Mouse (Mus musculus): ENCODE measurements at regions not wholly inside any gene's neighbourhood (a gene's known extent, or its start where the extent isn't known, plus 50 kb on each side); places are given as distances from the start of the nearest gene placed in this dataset.

DNA sequence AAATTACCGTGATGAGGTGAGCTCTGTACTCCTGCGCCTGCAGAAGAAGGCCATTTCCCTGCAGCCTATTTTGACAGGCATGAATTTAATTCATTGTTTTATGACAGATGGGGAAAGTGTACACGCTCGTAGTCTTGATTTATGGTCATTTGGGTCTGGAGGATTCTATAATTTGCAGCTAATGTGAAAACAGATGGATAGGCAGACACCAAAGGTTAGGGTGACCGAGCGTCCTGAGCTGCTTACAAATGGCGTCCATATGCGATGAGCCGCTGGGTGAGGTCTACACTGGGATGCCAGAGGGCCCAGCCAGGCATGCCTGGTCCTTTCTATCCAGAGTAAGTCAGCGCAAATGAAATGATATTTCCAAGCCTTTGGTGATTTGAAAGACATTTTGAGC is 330.2 kb downstream of the Pax1 start:
- no peak for ATAC-seq
- in situ Hi-C loops (cut with MboI; ENCODE audit: low pct_unique_long_range_greater_than_20kb), result no loop called here
- POLR2A ChIA-PET, result no interaction called here
- peaks cover 10% of the 10 kb centered on the region for H3K27me3 ChIP-seq
- TF ChIP-seq CTCF (IDR thresholded peaks at IDR 0.05), result no peak
- CTCF ChIA-PET, result no interaction called here
- DNase-seq (ENCODE audit: low read depth, low spot score), result no peak

DNA sequence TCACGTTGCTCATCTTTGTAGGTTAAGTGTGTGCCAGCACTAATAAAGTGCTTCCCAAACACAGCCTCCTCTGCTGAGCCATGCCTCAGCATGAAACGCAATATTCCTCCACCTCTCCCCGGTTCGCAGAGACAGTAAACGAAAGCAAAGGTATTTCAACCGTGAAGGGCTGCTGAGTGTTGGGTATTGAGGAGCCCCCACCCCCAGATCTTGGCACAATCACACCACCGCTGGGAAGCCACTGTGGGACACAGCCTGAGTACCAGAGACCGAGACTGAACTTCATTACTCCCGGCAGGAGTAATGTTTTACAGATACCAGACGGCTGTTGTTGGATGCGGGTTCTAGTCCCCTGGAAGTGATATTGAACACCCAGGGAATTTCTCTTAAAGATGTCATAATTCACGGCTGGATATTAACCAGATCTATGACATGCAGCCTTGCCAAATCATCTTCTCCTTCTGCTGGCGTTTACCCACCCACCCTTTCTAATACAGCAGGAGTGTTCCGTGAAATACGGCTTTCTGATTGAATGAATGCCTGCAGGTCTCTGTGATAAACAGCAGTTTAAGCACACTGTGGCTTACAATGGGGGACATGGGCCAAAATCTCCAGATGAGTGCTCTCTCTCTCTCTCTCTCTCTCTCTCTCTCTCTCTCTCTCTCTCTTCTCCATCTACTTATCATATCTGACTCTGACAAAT is 328.9 kb downstream of the Pax1 start:
- ChIA-PET POLR2A (no interaction called here), CTCF (no interaction called here)
- no peak for ATAC-seq
- DNase-seq (ENCODE audit: low read depth, low spot score), result no peak
- TF ChIP-seq CTCF (IDR thresholded peaks at IDR 0.05), result no peak
- in situ Hi-C loops (cut with MboI; ENCODE audit: low pct_unique_long_range_greater_than_20kb), result no loop called here
- H3K27me3 ChIP-seq, result peaks cover 10% of the 10 kb centered on the region

DNA sequence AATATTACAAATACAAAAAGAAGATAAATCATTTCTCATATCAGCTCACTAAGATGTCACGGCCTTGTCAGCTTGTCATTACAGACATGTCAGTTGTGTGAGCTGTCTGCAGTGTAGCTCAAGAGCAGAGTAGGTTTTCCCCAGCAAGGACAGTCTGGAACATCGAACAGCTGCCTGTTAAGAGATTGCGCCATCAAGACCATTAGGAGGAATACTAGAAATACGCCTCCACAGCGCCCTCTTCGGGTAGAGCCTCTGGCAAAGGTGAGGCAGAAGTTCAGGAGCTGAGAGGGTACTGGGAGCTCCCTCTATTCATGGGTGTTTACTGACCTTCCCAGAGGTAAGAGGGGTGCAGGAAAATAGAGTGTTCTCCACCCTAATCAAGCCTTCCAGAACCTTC is 327.0 kb downstream of the Pax1 start:
- TF ChIP-seq CTCF (IDR thresholded peaks at IDR 0.05), result peak; percentile 51
- no peak for ATAC-seq
- POLR2A ChIA-PET, result no interaction called here

DNA sequence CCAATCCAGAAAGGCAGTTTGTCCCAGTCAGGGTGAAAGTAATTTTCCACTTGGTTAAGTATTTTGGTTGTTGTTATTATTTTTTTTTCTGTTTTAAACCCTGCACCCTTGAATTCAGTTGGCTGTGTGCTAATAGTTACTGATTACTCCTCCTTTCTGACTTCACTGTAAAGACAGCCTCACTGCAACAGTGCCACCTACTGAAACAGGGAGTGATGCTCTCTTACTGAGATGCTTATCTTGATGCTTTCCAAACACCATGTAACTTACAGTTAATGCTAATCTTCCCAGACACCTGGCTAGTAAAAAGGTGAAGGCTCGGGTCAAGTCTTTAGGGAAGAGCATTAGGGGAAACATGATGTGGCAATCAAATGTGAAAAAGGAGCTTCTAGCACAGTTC is 294.9 kb downstream of the Pax1 start:
- TF ChIP-seq CTCF (IDR thresholded peaks at IDR 0.05), result peak; percentile 19
- POLR2A ChIA-PET, result no interaction called here
- CTCF ChIA-PET, result no interaction called here
- no peak for ATAC-seq
- no peak for DNase-seq (ENCODE audit: low read depth, low spot score)
- peaks cover 4% of the 10 kb centered on the region for H3K27me3 ChIP-seq
- in situ Hi-C loops (cut with MboI; ENCODE audit: low pct_unique_long_range_greater_than_20kb), result no loop called here

More for the DNA sequence above, 327.0 kb downstream of the Pax1 start:
- CTCF ChIA-PET, result no interaction called here
- H3K27me3 ChIP-seq, result peaks cover 10% of the 10 kb centered on the region
- in situ Hi-C loops (cut with MboI; ENCODE audit: low pct_unique_long_range_greater_than_20kb), result no loop called here
- DNase-seq (ENCODE audit: low read depth, low spot score), result no peak

DNA sequence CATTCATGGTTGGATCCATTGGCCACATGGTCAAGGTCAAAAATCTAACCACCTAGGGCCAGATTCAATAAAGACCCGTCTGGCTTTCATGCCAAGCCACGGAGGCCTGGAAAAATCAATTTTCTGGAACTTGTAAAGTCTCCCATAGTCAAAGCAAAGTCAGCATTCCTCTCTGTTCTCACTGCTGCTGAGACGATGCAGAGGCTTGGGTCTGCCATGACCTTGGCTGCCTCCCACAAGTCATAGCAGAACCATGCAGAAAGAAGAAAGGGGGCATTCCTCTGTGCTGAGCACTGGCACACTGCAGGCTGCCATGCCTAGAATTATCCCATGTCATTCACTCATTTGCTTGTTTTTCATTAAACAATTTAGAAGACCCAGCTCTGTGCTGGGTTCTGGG is 288.5 kb downstream of the Pax1 start:
- no peaks in the 10 kb centered on the region for H3K27me3 ChIP-seq
- ATAC-seq (no peak), DNase-seq (ENCODE audit: low read depth, low spot score) (no peak)
- TF ChIP-seq CTCF (IDR thresholded peaks at IDR 0.05), result no peak
- CTCF ChIA-PET, result no interaction called here
- in situ Hi-C loops (cut with MboI; ENCODE audit: low pct_unique_long_range_greater_than_20kb), result no loop called here
- POLR2A ChIA-PET, result no interaction called here

DNA sequence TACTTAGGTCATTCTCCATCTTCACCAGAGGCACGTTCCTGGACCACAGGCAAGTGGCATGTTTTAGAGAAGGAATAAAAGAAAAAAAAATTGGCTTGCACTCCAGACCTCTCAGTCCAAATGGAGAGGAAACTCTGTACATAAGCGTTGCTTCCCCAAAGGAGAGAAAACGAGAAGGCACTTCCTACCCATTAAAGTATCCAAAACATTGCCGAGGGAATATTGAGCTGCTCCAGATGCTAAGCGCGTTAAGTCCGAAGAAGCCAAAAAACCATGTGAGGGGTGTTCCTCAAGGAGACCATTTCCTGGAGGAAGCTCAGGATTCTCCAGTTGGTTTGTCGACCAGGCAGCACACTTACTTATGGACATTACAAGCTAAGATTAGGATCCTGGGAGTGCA is 286.2 kb downstream of the Pax1 start:
- ChIA-PET CTCF (no interaction called here), POLR2A (no interaction called here)
- H3K27me3 ChIP-seq, result no peaks in the 10 kb centered on the region
- DNase-seq (ENCODE audit: low read depth, low spot score), result no peak
- in situ Hi-C loops (cut with MboI; ENCODE audit: low pct_unique_long_range_greater_than_20kb), result no loop called here
- no peak for ATAC-seq
- TF ChIP-seq CTCF (IDR thresholded peaks at IDR 0.05), result no peak

DNA sequence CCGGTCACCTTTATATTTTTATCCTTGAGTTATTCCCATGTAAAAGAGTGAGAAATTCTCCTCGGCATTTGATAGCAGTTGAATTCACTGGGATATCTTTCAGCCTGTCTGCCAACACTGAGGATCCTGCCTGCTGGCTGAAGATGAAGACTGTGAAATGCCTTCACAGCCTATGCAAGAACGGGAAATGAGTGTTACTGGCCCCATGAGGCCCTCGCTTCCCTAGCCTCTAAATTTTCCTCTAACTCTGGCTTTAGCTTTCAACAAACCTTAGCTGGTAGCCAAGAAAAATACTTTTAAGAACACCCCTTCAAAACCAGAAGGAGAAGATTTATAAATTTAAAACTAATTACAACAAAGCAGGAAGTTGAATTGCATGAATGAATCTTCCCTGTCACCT is 285.8 kb downstream of the Pax1 start:
- TF ChIP-seq CTCF (IDR thresholded peaks at IDR 0.05), result no peak
- DNase-seq (ENCODE audit: low read depth, low spot score), result no peak
- no peaks in the 10 kb centered on the region for H3K27me3 ChIP-seq
- ChIA-PET POLR2A (no interaction called here), CTCF (interaction anchor here (1.2 kb wide), 1 partner anchor 11 kb away, joined by 3 read pairs; no protein-coding TSS in a partner anchor)
- in situ Hi-C loops (cut with MboI; ENCODE audit: low pct_unique_long_range_greater_than_20kb), result no loop called here
- ATAC-seq, result no peak

DNA sequence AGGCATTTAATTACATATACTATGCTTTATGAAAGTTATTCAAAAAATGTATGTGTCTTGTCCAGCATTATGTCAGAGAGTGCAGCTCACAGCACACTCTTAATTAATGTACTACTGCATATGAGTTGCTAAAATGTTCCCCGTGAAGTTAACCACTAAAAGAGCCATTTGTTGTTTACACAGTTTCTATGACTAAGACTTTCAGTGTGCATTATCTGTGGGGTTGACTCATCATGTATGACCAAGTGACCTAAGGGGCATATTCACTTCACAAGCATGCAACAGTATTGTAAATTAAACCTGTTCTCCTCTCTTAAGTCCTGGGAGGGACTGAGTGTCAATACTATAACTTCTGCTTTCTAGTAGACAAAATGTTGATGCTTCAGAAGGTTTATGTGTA is 276.2 kb downstream of the Pax1 start:
- H3K27me3 ChIP-seq, result no peaks in the 10 kb centered on the region
- ATAC-seq (no peak), DNase-seq (ENCODE audit: low read depth, low spot score) (no peak)
- ChIA-PET CTCF (no interaction called here), POLR2A (interaction anchor here (0.5 kb wide), 1 partner anchor 1129 kb away, joined by 3 read pairs; no protein-coding TSS in a partner anchor)
- TF ChIP-seq CTCF (IDR thresholded peaks at IDR 0.05), result no peak
- in situ Hi-C loops (cut with MboI; ENCODE audit: low pct_unique_long_range_greater_than_20kb), result no loop called here

DNA sequence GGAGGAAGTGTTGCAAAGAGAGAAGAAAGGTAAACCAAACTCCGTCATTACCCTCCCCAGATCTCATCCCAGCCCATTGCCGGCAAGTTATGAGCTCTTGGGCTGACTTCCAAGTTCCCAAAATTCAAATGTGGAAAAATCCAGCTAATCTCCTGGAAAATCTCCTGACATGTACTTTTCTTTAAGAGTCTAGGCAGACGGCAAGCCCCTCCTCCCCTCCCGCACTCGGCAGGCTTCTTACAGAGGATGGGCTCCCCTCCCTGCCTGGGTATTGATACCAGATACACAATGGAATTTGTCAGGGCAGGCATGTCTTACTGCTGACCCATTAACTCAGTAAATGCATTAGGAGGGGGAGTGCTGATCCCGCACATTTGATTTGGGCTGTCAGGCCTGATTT is 271.0 kb downstream of the Pax1 start:
- in situ Hi-C loops (cut with MboI; ENCODE audit: low pct_unique_long_range_greater_than_20kb), result no loop called here
- POLR2A ChIA-PET, result no interaction called here
- DNase-seq (ENCODE audit: low read depth, low spot score) (no peak), ATAC-seq (no peak)
- TF ChIP-seq CTCF (IDR thresholded peaks at IDR 0.05), result no peak
- no peaks in the 10 kb centered on the region for H3K27me3 ChIP-seq
- CTCF ChIA-PET, result no interaction called here

DNA sequence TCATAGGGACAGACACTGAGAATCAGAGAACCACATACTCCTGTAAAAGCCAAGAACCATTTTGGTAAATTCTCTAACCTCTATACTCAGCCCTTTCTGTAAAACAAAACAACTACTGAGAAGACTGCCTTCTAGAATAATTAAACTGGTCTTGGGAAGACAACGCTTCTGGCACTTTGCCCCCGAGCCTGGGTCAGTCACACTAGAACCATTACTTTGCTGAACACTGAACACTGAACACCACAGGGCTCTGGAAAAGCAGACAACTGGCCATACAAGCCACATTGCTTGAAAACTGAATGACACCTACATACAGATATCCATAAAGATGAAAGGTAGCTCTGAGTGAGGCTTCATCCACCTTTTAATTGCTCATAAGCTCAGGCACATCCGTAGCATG is 268.0 kb downstream of the Pax1 start:
- in situ Hi-C loops (cut with MboI; ENCODE audit: low pct_unique_long_range_greater_than_20kb), result no loop called here
- ATAC-seq, result no peak
- CTCF ChIA-PET, result interaction anchor here (1.4 kb wide), 1 partner anchor 16 kb away, joined by 3 read pairs; no protein-coding TSS in a partner anchor

DNA sequence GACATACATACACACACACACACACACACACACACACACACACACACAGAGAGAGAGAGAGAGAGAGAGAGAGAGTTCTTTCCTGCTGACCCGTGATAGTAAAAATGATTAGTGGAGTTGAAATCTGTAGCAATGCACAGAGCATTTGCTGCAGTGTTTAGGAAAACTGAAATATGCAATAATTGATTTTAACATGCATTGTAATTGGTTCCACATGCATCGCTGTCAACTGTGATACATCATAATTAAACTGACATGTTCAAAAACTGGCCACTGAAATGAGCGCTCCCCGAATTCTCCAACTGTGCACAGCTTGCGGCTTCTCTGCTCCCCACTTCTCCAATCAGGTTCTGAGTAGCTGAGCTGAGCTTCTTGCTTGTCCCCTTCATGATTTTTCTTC is 265.4 kb downstream of the Pax1 start:
- in situ Hi-C loops (cut with MboI; ENCODE audit: low pct_unique_long_range_greater_than_20kb), result no loop called here
- DNase-seq (ENCODE audit: low read depth, low spot score), result no peak
- no peak for TF ChIP-seq CTCF (IDR thresholded peaks at IDR 0.05)
- CTCF ChIA-PET, result no interaction called here
- H3K27me3 ChIP-seq, result no peaks in the 10 kb centered on the region
- ATAC-seq, result no peak
- POLR2A ChIA-PET, result no interaction called here

More for the DNA sequence above, 268.0 kb downstream of the Pax1 start:
- DNase-seq (ENCODE audit: low read depth, low spot score), result no peak
- POLR2A ChIA-PET, result no interaction called here
- no peaks in the 10 kb centered on the region for H3K27me3 ChIP-seq
- no peak for TF ChIP-seq CTCF (IDR thresholded peaks at IDR 0.05)

DNA sequence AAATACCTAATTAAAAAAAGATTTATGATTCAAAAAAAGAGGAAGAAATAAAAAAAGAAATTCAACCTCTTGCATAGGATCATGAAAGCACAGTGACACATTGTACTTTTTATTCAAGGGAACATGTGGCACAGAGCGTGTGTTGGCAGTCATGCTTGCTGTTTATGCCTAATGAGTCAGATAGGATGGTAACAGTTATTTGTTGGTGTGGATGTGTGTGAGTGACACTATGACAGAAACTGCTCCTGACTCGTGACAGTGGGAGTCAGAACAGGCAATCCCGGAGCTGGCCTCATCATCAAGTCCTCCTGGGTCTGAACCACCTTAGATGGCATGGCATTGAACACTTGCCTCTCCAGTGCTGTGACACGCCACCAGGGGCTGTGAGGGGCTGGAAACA is 261.4 kb downstream of the Pax1 start:
- DNase-seq (ENCODE audit: low read depth, low spot score) (no peak), ATAC-seq (no peak)
- in situ Hi-C loops (cut with MboI; ENCODE audit: low pct_unique_long_range_greater_than_20kb), result no loop called here
- ChIA-PET POLR2A (no interaction called here), CTCF (no interaction called here)
- no peak for TF ChIP-seq CTCF (IDR thresholded peaks at IDR 0.05)
- peaks cover 5% of the 10 kb centered on the region for H3K27me3 ChIP-seq
